Mouse (Mus musculus) heart, postnatal 25 days (tissue): ENCODE data around the gene Asgr1. TPM values are rescaled to one million over a fixed set of nuclear protein-coding genes. Genes with fewer than 3 reads are reported as not detected.

ENCODE experiments used
- DNase-seq: peaks from one replicate; pipeline ENCODE4 v3.0.0; 2022; ENCODE audit warnings: low spot score
- intact Hi-C: fragments of 180-260 bp; cut with DNase I; formaldehyde crosslinking; loops from one replicate; pipeline ENCODE4 v1.15.1; 2025
- total RNA-seq, 2 experiments: library from RNA; stranded (reverse); gene quantifications; 2 replicates each; pipeline ENCODE4 v1.2.3; 2021

Gene Asgr1
- total RNA-seq, 2 experiments from 2014 or later, result not detected

DNA sequence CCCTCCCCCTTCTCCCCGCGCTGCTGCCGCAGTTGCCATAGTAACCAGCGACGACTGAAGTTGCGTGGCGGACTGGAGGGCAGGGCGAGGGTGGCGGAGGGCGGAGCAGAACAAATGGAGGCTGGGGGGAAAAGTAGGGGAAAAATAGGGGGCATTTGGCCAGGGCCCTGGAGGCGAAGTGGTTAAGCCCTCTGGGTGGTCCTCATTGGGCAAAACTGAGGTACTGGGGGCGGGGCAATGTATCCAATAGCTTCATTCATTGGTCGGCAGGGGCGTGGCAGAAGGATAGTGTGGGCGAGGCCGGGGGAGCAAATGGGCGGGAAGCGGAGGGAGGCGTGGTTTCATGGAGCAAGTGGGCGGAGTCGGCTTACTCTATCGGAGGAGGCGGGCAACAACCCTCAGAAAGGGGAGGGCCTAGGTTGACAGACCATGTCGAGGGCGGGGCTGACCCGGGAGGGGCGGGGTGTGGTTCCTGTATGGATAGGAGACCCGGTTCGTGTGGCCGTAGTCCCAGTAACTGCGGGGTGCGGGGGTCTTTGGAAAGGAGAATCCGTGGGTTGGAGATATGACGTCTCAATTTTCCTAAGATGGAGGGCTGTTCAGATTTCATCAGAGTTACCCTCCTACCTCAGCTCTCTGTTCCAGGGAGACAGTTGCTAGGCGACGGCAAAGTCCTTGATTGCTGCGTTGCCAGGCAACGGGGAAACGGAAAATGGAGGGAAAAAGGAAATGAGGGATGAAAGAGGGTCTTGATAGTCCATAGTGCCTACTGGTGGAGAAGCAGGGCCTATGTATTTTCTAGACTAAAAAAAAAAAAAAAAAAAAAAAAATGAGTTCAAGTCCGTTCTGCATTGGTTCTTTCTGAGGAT lies 32.4 kb upstream of the Asgr1 start:
- DNase-seq, result peak; percentile 89
- intact Hi-C loops, result no loop called here

- intact Hi-C loops, result no loop called here
- no peak for DNase-seq
These were observed 30.3 kb upstream of the Asgr1 start for GRCm38 (mm10) chr11:70023481-70024150.

- intact Hi-C loops, result no loop called here
These were observed 29.8 kb upstream of the Asgr1 start for GRCm38 (mm10) chr11:70024151-70024514.

GRCm38 (mm10) chr11:70026689-70027088 lies 27.2 kb upstream of the Asgr1 start:
- intact Hi-C loops, result no loop called here
- peak; percentile 58 for DNase-seq

More at GRCm38 (mm10) chr11:70024151-70024514, 29.8 kb upstream of the Asgr1 start:
- DNase-seq, result no peak

DNA sequence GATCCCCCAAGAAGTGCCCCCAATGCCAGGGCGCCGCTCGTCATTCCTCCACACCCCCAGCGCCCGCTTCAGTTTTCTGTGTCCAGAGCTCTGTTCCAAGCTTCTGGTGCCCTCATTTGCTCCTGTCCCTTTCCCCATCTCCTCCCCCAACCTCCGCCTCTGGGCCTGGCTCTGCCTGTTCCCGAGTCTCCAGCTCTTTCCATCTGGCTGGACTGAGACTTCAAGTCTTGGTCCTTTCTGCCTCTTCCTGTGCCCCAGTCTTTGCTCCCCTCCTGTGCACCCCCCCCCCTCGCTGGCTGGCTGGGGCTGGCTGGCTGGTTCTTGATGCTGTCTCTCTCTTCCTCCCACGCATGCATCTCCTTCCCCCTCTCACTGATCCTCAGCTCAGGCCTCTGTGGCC lies 26.5 kb upstream of the Asgr1 start:
- DNase-seq, result peak; percentile 34
- intact Hi-C loops, result no loop called here

- DNase-seq, result peak; percentile 31
- intact Hi-C loops, result no loop called here
These were observed 25.3 kb upstream of the Asgr1 start for GRCm38 (mm10) chr11:70028401-70029129.

DNA sequence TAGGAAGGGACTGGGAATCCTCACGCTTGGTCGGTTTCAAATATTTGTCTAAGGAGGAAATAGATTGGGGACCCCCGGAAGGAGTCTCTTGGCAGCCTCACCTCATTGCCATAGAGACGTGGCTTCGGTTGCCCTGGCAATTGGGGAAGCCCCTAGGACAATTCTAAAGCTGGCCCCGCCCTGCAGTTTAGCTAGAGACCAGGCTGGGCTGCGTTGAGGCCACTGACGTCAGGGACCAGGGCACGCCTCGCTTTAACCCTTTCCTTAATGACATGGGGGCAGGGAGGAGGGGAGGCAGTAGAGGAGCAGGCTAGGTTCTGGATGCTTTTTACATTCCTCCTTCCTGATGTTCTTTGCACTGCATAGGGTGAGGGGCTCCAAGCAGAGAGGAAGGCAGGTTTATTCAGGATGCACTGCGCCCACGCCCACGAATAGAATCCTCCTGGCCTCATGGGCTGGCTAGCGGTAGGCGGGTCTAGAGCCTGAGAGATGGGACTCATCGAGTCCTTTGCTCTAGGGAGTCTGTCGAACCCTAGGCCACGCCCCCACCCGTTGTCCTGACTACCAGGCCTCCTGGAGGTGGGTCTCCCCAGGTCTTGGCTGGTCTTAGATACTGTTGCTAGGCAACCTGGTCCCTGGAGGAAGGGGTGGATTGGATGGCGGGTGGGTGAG lies 24.6 kb upstream of the Asgr1 start:
- intact Hi-C loops, result no loop called here
- DNase-seq, result peak; percentile 73

- no peak for DNase-seq
- intact Hi-C loops, result no loop called here
These were observed 23.9 kb upstream of the Asgr1 start for GRCm38 (mm10) chr11:70029829-70030550.

DNA sequence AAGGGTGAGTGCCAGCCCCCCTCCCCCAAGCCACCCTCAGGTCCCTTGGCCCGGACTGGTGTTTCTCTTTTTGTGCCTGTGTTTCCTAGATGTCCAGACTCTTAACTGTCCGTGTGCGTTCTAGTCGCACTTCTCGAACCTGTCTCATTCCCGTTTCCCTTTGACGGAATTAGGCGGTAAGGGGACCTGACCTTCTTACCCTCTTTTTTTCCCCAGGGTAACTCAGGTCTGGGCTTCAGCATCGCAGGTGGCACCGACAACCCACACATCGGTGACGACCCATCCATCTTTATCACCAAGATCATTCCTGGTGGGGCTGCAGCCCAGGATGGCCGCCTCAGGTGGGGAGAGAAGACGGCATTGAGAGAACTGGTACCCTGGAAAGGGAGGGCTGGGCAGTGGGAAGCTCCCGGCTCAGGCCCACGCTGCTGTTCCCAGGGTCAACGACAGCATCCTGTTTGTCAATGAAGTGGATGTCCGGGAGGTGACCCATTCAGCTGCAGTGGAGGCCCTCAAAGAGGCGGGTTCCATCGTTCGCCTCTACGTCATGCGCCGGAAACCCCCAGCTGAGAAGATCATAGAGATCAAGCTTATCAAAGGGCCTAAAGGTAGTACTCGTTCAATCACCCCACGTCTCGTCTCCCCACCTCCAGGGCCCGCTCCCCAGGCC lies 23.1 kb upstream of the Asgr1 start:
- no peak for DNase-seq
- intact Hi-C loops, result no loop called here

DNA sequence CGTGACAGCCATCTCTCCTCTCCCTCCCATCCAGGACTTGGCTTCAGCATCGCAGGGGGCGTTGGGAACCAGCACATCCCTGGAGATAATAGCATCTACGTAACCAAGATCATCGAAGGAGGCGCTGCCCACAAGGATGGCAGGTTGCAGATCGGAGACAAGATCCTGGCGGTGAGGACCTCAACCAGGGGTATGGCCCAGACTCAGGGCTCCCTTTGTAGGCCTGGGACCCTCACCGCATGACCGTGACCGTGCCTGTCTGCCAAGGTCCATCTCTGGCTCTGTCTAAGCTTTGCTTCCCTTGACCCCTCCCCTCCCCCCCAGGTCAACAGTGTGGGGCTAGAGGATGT lies 22.6 kb upstream of the Asgr1 start:
- DNase-seq, result no peak
- intact Hi-C loops, result no loop called here

- no peak for DNase-seq
- intact Hi-C loops, result no loop called here
These were observed 15.7 kb upstream of the Asgr1 start for GRCm38 (mm10) chr11:70038174-70038573.

GRCm38 (mm10) chr11:70039631-70040030 lies 14.3 kb upstream of the Asgr1 start:
- no peak for DNase-seq
- intact Hi-C loops, result no loop called here

DNA sequence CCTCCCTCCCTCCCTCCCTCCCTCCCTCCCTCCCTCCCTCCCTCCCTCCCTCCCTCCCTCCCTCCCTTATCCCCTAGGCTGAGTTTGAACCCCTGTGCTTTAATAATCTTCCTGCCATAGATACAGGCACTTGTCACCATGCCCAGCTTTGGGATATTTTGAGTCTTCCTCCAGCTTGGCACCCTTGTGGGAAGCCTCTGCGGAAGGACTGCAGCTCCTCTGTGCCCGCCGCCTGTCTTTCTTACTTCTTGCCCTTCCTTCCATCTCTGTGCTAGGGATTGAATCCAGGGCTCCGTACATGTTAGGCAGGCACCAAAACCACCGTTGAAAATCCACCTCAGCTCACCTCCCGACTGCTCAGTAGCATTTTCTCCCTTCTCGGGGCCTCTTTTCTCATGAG lies 13.7 kb upstream of the Asgr1 start:
- intact Hi-C loops, result no loop called here
- no peak for DNase-seq

- intact Hi-C loops, result no loop called here
- no peak for DNase-seq
These were observed 11.4 kb upstream of the Asgr1 start for GRCm38 (mm10) chr11:70042309-70043085.

DNA sequence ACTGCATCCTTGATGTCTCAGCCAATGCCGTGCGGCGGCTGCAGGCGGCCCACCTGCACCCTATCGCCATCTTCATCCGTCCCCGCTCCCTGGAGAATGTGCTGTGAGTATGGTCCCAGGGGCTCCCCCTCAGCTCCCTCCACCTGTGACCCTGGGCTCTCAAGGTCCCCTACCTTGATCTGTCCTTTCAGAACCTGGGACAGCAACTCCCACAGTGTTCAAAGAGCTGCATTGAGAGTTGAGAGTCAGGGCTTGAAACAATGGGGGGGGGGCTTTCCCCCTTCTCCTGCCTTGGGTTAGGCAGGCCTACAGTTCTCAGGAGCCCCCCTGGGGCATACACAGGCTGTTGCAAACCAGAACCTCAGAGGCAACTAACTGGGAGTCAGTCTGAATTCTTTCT lies 10.2 kb upstream of the Asgr1 start:
- DNase-seq, result no peak
- intact Hi-C loops, result no loop called here

DNA sequence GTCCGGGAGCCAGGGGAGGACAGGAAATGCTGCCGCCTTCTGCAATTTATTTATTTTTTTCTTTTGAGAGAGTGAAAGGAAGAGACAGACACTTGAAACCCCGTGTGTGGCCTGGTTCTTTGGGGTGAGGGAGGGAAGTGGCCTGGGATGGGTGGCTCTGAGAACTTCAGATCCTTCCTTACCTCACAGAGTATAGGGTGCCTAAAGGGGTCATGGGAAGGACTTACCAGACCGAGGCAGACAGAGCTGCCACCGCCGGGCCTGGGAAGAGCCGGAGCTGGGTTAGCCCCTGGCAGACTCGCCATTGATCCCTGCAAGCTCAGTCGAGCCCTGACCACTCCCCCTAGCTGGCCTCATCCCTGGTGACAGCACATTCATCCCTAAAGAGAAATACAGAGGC lies 8.4 kb upstream of the Asgr1 start:
- intact Hi-C loops, result no loop called here
- no peak for DNase-seq

- DNase-seq, result no peak
- intact Hi-C loops, result no loop called here
These were observed 4.5 kb upstream of the Asgr1 start for GRCm38 (mm10) chr11:70049366-70049765.

GRCm38 (mm10) chr11:70049816-70050215 lies 4.1 kb upstream of the Asgr1 start:
- DNase-seq, result no peak
- intact Hi-C loops, result loop anchor here (10.0 kb wide), 1 partner anchor 265 kb away; no protein-coding TSS in a partner anchor
